Mouse (Mus musculus) bone marrow, adult 2 months (tissue): ENCODE data around the gene Tmtc1. TPM values are rescaled to one million over a fixed set of nuclear protein-coding genes. Genes with fewer than 3 reads are reported as not detected.

Experiments
- H3K27ac ChIP-seq: fragments of 200-500 bp; 2 replicates; pipeline ENCODE4 v1.5.1; 2012; ENCODE audit warnings: low read depth, mild to moderate bottlenecking, control low read depth, inconsistent platforms, low read length; ENCODE audit not compliant: control insufficient read depth, poor library complexity, insufficient read depth
- H3K4me1 ChIP-seq: fragments of 200-500 bp; 2 replicates; pipeline ENCODE4 v1.6.1; 2011; ENCODE audit warnings: low read length; ENCODE audit not compliant: control insufficient read depth, insufficient read depth
- H3K4me3 ChIP-seq: fragments of 200-500 bp; replicated peaks from 2 replicates; pipeline ENCODE3; 2011; ENCODE audit warnings: mild to moderate bottlenecking, low read depth, low read length, control low read depth; ENCODE audit not compliant: control insufficient read depth
- CTCF ChIP-seq: fragments of 200-500 bp; IDR thresholded peaks from 2 replicates; pipeline ENCODE4 v1.5.1; 2011; ENCODE audit warnings: low read length, control low read depth; ENCODE audit not compliant: control insufficient read depth, insufficient read depth
- POLR2A ChIP-seq: fragments of 200-500 bp; IDR thresholded peaks from 2 replicates; pipeline ENCODE4 v1.6.1; 2011; ENCODE audit warnings: low read depth, mild to moderate bottlenecking, control low read depth, low read length, borderline replicate concordance; ENCODE audit not compliant: control insufficient read depth
- WGBS: fragments of 180-500 bp; shearing (Covaris S2); methylation state at CpG from one replicate; pipeline ENCODE4 v1.1.7; 2018; 5-methylcytosine and 5-hydroxymethylcytosine counted together
- polyA plus RNA-seq: library from polyadenylated mRNA; stranded (reverse); fragments of >200 nt; gene quantifications from 2 replicates; pipeline ENCODE4 v1.2.4, GENCODE M21; 2011; ENCODE audit warnings: low replicate concordance; ENCODE audit not compliant: missing spikeins, insufficient read depth, insufficient read length

The Tmtc1 gene
- polyA plus RNA-seq, 1 experiment: 0.72 TPM

DNA sequence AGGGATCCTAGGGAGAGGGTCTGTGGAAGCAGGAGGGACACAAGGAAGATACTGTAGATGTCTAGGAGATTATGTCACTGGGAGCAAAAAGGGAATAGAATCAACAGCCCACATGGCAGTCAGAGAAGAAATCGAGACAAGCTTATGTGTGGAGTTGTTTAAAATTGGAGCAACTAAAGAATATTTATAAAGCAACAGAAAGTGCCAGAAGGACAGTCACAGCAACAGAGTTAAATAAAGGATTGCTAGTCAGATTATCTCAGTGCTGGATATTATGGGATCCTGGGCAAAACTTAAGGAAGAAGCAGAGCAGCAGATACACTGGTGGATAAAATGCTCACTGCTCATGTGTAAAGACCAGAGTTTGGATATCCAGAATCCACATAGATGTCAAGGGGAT is 167.8 kb downstream of the Tmtc1 start:
- WGBS: 81% methylated on average over 1 of the region's 1 CpGs
- Histone ChIP-seq H3K4me3 (no peak overlapping the region), H3K27ac (no peak overlapping the region), H3K4me1 (no peaks in the 10 kb centered on the region; the same call in 1 of the 2 replicates)
- TF ChIP-seq POLR2A (no peak), CTCF (no peak)

DNA sequence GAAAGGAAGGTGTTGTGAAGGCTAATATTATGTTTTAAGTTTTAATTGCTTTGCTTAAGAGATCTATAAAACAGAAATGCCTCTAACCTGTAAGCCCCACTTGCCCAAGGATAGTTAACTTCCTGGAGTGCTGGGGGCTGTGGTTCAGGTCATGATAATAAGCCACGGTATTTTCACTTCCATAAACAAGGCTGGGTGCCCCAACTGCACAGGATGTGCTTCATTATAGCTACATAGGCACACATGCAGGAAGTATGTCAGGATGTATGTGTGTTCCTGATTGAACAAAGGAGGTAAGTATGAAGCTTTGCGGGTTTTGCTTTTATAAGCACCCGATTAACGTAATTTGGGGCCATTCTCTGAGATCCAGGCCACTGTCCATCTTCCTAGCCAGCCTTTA is 169.1 kb downstream of the Tmtc1 start:
- no peak overlapping the region for H3K27ac ChIP-seq
- 16% methylated on average over 4 of the region's 4 CpGs for WGBS
- TF ChIP-seq POLR2A (no peak), CTCF (no peak)
- no peaks in the 10 kb centered on the region; the same call in 1 of the 2 replicates for H3K4me1 ChIP-seq
- H3K4me3 ChIP-seq: no peak overlapping the region

DNA sequence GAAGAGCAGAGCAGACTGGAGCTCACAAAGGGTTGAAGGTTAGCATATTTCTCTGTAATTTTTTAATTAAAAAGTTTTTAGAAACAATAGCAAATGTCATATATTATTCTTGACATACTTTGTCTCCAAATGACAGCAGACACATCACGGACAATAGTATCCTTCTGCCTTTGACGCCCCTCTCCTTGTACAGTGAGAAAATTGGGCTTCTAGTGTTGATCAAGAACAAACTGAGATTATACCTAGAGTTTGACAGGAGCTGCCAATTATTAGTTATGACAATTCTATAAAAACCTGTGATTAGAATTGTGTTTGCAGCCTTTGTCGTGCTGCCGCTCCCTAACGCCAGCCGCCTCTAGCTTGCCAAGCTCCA is 183.5 kb downstream of the Tmtc1 start:
- 92% methylated on average over 6 of the region's 6 CpGs for WGBS
- H3K4me1 ChIP-seq: no peaks in the 10 kb centered on the region
- no peak for TF ChIP-seq POLR2A
- TF ChIP-seq CTCF: no peak
- H3K27ac ChIP-seq: no peak overlapping the region
- H3K4me3 ChIP-seq: no peak overlapping the region

DNA sequence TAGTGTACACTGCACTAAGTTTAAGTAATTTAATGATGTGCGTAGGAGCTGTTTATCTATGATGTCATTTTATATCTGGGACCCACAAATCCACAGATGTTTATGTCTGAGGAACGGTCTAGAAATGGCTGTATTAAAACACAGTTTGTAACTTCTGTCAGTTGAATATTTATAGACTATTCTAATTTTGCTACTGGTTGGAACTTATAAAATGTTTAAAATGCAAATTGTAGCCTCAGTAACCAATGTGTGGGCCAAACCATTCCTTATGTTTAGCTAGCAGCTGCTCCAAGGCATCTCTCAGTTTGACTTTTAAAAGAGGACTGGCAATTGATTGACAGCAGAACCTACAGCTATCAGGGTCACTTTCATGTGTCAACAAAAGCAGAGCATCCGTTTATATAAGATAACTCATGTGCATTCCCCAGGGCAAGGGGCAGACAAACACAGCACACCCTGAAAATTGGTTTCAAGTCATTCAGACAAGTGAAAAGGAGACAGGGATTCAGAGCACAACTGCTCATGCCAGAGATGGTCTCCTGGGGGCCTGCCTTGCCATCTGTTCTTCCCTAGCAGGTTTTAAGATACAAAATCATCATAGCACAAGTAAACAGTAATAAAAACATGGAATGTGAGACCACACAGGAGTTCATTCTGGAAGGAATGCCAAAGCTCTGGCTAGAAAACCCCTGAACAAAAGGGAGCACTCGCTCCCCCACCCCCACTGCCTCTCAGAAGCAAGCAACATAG is 184.0 kb downstream of the Tmtc1 start:
- 73% methylated on average over 4 of the region's 4 CpGs for WGBS
- H3K4me1 ChIP-seq: no peaks in the 10 kb centered on the region

DNA sequence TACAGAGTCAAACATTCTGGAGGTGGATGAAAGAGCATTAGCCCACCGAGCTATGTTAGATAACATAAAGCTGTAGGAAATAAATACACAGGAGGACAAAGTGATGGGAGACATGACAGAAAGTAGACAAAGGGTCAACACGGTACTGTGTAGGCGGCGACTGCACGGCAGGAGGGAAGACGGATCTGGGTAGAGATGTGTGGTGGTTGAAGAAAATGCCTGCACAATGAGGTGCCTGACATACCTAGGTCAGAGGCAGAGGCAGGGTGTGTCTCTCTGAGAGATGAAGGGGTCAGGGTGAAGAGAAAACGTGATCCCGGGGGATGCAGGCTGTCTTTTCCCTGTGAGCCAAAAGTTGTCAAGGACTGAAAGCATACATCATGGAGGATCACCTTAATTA is 185.1 kb downstream of the Tmtc1 start:
- no peaks in the 10 kb centered on the region for H3K4me1 ChIP-seq
- TF ChIP-seq POLR2A (no peak), CTCF (no peak)
- WGBS: 87% methylated on average over 8 of the region's 8 CpGs
- H3K4me3 ChIP-seq: no peak overlapping the region
- no peak overlapping the region for H3K27ac ChIP-seq

More for the DNA sequence above, 184.0 kb downstream of the Tmtc1 start:
- H3K27ac ChIP-seq: no peak overlapping the region
- TF ChIP-seq CTCF: no peak
- TF ChIP-seq POLR2A: no peak
- H3K4me3 ChIP-seq: no peak overlapping the region

DNA sequence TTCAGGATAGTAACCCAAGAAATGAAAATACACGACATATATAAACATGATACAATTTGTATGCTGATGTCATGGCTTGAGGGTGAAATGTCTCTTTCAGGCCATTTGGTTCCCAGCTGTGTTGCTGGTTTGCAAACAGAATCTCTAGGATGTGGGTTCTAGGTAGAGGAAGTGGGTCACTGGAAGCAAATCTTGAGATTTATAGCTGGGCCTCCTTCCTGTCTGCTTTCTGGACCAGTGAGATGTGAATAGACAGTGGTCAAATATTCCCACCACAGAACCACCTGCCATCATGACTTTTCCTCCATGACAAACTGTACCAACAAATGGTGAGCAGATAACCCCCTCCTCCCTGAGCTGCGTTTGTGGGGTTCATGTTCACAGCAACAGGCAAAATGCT is 186.4 kb downstream of the Tmtc1 start:
- no peak for TF ChIP-seq CTCF
- TF ChIP-seq POLR2A: no peak
- no peak overlapping the region for H3K4me3 ChIP-seq
- no peak overlapping the region for H3K27ac ChIP-seq
- 11% methylated on average over 2 of the region's 2 CpGs for WGBS
- H3K4me1 ChIP-seq: no peaks in the 10 kb centered on the region

DNA sequence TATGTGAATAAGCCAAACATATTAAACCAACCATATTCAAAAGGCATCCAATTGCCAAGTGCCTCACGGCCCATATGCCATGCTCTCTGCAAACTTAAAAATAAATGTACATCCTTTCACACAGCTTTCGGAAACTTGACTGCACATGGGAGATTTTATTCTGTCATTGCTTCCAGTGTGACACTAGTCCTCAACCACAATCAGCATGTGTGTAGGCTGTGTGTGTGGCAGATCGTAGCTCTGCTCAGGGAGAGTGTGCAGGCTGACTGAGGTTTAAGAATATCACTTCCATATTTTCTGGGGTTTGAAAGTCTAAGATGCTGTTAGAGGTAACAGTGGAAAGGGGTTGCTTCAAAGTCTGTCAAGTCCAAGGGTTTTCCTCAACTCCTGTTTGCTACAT is 188.1 kb downstream of the Tmtc1 start:
- no peak overlapping the region for H3K27ac ChIP-seq
- WGBS: 75% methylated on average over 3 of the region's 3 CpGs

DNA sequence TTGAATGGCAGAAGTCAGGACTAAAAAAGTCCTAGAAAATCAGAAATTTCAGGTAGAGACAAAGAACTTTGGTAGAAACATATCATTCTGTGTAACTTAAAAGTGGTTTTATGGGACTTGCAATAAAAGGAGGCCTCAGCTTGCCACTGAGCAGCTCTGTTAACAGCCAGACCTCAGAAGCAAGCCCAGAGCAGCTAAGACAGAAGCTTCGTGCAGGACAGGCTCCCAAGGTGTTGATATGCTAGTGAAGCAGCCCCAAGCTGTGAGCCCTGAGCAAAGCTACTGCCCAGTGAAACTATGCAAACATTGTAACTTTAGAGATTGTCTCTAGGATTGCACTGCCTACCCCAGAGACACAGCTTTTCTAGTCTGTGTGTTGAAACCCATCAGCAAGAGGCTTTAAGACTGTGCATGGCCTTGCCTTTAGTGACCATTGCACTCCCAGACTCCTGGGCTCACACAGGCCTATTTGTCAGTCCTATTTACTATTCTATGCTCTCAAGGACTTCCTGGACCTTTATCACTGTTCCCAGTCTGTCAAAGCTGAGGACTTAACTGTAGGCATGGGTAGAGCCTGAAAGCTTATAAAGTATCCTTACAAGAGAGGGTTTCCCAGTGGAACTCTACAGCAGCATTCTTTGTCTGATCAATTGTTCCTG is 188.7 kb downstream of the Tmtc1 start:
- WGBS: 79% methylated on average over 1 of the region's 1 CpGs
- no peak overlapping the region for H3K4me3 ChIP-seq
- TF ChIP-seq POLR2A (no peak), CTCF (no peak)
- no peaks in the 10 kb centered on the region for H3K4me1 ChIP-seq
- no peak overlapping the region for H3K27ac ChIP-seq

More for the DNA sequence above, 188.1 kb downstream of the Tmtc1 start:
- H3K4me3 ChIP-seq: no peak overlapping the region
- no peak for TF ChIP-seq CTCF
- no peak for TF ChIP-seq POLR2A
- no peaks in the 10 kb centered on the region for H3K4me1 ChIP-seq

DNA sequence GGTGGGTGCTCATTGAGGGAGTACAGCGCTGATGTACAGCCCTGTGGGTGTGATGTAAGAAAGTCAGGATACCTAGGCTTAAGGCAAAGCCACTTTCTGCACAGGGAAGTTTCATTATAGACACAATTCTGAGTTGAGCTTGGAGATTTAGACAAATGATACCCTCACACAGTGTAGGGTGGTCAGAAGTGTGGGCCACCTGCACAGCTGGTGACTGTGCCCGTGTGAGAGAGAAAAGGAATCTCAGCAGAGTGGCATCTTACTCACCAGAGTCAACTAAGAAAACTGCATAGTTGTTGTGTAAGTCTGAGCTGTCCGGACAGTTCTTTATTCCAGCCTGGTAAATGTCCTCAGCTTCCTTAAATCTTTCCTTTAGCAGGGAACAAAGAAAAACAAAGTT is 195.0 kb downstream of the Tmtc1 start:
- no peak overlapping the region for H3K27ac ChIP-seq
- TF ChIP-seq CTCF (no peak), POLR2A (no peak)
- H3K4me3 ChIP-seq: no peak overlapping the region
- WGBS: 67% methylated on average over 3 of the region's 3 CpGs
- H3K4me1 ChIP-seq: no peaks in the 10 kb centered on the region
